Mouse (Mus musculus) v-Abl transformed pro-B cells (cell line): ENCODE data around the gene Pam.

ENCODE experiments used
- in situ Hi-C, 2 experiments: fragments of 400-800 bp; cut with MboI; formaldehyde crosslinking; loops; one replicate each; pipeline ENCODE4 v1.15.1; 2025; ENCODE audit not compliant: unreplicated experiment in 2 of 2

Pam gene

GRCm38 (mm10) chr1:97922395-97922794 lies 173.1 kb downstream of the Pam start:
- in situ Hi-C loops, result no loop called here

- in situ Hi-C loops, result no loop called here
These were observed 173.6 kb downstream of the Pam start for GRCm38 (mm10) chr1:97921886-97922285.

GRCm38 (mm10) chr1:97918495-97918894 lies 177.0 kb downstream of the Pam start:
- in situ Hi-C loops, result no loop called here

- in situ Hi-C loops, result no loop called here
These were observed 178.5 kb downstream of the Pam start for GRCm38 (mm10) chr1:97916971-97917234.

- in situ Hi-C loops, result no loop called here
These were observed 179.1 kb downstream of the Pam start for GRCm38 (mm10) chr1:97916218-97916970.

- in situ Hi-C loops, result no loop called here
These were observed 179.7 kb downstream of the Pam start for GRCm38 (mm10) chr1:97915726-97916125.

- in situ Hi-C loops, result no loop called here
These were observed 184.6 kb downstream of the Pam start for GRCm38 (mm10) chr1:97910874-97911273.

- in situ Hi-C loops, result no loop called here
These were observed 185.9 kb downstream of the Pam start for GRCm38 (mm10) chr1:97909561-97909960.

- in situ Hi-C loops, result no loop called here
These were observed 186.7 kb downstream of the Pam start for GRCm38 (mm10) chr1:97908736-97909135.

GRCm38 (mm10) chr1:97903912-97904460 lies 191.5 kb downstream of the Pam start:
- in situ Hi-C loops, result no loop called here

GRCm38 (mm10) chr1:97902830-97903229 lies 192.6 kb downstream of the Pam start:
- in situ Hi-C loops, result no loop called here

GRCm38 (mm10) chr1:97900559-97901153 lies 194.8 kb downstream of the Pam start:
- in situ Hi-C loops, result no loop called here

- in situ Hi-C loops, result no loop called here
These were observed 207.9 kb downstream of the Pam start for GRCm38 (mm10) chr1:97887511-97887910.

- in situ Hi-C loops, result no loop called here
These were observed 211.9 kb downstream of the Pam start for GRCm38 (mm10) chr1:97883498-97883897.

GRCm38 (mm10) chr1:97877037-97877436 lies 218.4 kb downstream of the Pam start:
- in situ Hi-C loops, result no loop called here

- in situ Hi-C loops, result no loop called here
These were observed 221.9 kb downstream of the Pam start for GRCm38 (mm10) chr1:97873490-97874054.

GRCm38 (mm10) chr1:97872493-97872892 lies 223.0 kb downstream of the Pam start:
- in situ Hi-C loops, result no loop called here

GRCm38 (mm10) chr1:97872072-97872471 lies 223.4 kb downstream of the Pam start:
- in situ Hi-C loops, result no loop called here

- in situ Hi-C loops, result no loop called here
These were observed 231.3 kb downstream of the Pam start for GRCm38 (mm10) chr1:97864135-97864534.

- in situ Hi-C loops, result no loop called here
These were observed 232.3 kb downstream of the Pam start for GRCm38 (mm10) chr1:97863140-97863539.

- in situ Hi-C loops, result no loop called here
These were observed 232.7 kb downstream of the Pam start for GRCm38 (mm10) chr1:97862734-97863133.

GRCm38 (mm10) chr1:97854256-97854655 lies 241.2 kb downstream of the Pam start:
- in situ Hi-C loops, result no loop called here
